Mouse (Mus musculus) lung, postnatal 0 days (tissue): ENCODE data around the gene Prlh.

Source experiments
- CTCF ChIP-seq: IDR thresholded peaks from 2 replicates; pipeline ENCODE4 v1.5.1; 2016; ENCODE audit warnings: antibody characterized with exemption, mild to moderate bottlenecking
- EP300 ChIP-seq: IDR thresholded peaks from 2 replicates; pipeline ENCODE4 v1.6.1; 2016; ENCODE audit warnings: antibody characterized with exemption, mild to moderate bottlenecking, control low read depth

GRCm38 (mm10) chr1:90928575-90928934 is 24.4 kb upstream of the Prlh start:
- TF ChIP-seq CTCF (peak; percentile 95), EP300 (peak; percentile 37; the same call in 1 of the 2 replicates)
